Mouse (Mus musculus) ZHBTc4 (cell line): ENCODE measurements around the gene Gbf1.
"Not testable (repeated sequence)": the region's sequence is repeated elsewhere in the genome, so short reads cannot be mapped to it uniquely, and the experiment has no call there.

Experiments used
- DNase-seq: peaks from one replicate; pipeline ENCODE4 v3.0.0-alpha.2; 2011; ENCODE audit warnings: low read depth, low spot score

Gene Gbf1

DNA sequence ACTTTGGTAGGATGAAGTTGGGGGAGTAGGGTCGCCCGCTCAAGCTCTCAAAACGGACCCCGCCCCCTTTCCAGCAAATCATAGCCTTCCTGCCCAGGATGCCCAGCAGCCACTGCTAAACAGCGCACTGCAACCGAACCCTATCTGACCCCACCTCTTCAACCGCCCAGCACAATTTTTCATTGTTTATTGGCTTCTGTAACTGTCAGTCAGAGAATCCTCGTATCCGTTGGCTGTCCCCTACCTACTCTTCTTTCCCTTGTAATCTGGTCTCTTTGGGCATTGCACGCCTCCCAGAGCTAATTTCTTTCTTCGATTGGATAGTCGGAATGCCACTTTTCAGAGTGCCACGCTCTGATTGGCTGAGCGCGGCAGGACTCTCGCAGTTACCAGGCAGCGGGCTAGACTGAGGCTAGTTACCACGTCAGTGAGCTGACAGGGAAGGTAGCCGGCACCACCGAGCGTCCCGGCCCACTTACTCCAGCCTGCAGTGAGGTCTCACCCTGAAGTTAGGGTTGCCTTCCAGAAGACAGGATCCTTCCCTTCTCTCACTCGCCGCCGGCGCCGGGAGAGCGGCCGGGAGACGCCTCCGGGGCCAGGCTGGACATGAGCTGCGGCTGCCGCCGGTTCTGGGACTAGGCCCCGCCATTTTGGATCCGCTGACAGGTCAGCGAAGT, at the start of gene Gbf1:
Gene Gbf1 (plus strand): TSS at position 383 of the 677 bp plus-strand sequence.
- DNase-seq, result peak; percentile 98

DNA sequence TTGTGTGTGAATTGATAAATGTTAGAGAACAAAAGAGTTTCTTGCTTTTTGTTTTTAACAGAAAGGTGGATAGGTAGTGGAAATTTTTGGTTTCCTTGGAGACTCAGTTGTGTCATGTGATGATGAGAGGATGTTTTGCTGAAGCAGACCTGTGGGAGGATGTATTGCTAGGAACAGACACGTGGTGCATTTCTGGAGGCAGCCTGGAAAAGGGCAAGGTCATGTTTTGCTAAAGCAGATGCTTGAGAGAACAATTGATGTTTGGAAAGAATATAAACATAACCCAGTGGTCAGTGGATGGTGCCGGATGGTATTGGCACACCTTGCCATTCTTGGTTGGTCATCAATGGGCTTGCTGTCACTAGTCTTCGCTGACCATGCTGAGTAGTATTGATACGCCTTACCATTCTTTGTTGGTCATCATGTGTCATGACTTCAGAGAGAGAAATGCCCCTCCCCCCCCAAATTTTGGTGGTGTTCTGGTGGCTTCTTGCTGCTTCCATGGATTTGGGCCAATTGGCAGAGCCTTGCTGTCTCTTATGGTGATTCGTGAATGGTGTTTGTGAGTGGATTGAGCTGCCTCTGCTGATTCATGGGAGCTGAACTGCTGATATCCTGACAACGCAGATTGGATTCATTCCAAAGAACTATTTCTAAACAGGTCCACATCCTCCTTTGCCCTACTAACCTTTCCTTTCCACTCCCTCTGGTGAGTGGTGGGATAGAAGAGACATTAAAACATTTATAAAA, 48.7 kb upstream of the Gbf1 start:
- no peak for DNase-seq

DNA sequence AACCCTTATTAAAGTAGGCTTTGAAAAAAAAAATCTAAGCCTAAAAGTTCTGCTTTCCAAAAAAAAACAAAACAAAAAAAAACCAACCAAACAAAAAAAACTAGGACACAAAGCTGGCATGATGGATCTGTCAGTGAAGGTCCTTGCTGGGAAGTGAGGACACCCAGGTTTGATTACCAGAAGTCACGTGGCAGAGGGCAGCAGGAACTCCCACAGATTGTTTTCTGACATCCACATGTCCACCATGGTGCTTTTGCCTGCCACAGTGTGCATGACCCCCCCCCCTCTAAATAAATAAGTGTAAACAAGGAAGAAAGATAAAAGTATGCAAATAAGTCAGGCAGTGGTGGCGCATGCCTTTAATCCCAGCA, 48.1 kb upstream of the Gbf1 start:
- DNase-seq, result no peak

DNA sequence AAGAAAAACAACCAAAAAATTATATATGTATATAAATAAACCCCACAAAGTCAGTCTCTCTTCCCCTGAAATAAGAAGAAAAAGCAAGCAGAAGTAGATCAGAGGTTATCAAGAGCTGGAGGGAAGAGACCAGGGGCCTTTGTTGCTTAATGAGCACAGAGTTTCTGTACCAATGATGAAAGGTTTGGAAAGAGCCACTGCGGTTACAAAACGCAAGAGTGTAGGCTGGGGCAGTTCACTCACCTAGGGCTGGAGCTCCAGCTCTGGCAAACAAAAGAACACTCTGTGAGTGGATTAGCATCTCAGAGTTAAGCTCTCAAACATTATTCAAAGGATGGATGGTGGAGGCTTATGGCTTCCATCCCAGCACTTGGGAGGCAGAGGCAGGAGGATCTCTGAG, 42.1 kb upstream of the Gbf1 start:
- peak; percentile 21 for DNase-seq

DNA sequence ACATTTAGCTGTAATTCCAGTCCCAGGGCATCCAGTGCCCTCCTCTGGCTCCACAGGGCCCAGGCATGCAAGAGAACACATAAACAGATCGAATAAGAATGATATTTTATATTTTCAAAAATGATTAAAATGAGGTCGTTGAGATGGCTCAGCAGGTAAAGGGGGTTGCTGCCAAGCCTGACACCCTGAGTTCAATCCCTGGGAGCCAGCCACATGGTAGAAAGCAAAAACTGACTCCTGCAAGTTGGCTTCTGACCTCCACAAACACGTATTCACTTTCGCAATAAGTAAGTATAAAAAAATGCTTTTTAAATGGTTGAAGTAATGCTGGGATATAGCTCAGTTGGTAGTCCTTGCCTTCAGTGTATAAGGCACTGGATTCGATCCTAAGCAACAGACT, 41.5 kb upstream of the Gbf1 start:
- no peak for DNase-seq

DNA sequence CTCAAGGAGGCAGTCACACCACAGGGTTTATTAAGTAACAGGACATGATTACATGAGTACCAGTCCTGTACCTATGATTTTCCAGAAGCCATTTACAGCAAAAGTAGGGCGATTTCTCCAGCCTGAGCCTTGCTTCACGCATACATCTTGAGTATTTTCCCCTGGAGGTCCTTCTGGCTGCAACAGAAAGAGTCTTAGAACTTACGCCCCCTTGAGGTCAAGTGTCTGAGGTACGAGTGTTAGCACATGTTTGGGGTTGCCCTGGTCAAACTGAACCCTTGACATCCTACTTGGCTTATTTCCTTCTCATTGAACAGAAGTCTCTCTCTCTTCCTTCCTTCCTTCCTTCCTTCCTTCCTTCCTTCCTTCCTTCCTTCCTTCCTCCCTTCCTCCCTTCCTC, 37.7 kb upstream of the Gbf1 start:
- DNase-seq, result no peak

DNA sequence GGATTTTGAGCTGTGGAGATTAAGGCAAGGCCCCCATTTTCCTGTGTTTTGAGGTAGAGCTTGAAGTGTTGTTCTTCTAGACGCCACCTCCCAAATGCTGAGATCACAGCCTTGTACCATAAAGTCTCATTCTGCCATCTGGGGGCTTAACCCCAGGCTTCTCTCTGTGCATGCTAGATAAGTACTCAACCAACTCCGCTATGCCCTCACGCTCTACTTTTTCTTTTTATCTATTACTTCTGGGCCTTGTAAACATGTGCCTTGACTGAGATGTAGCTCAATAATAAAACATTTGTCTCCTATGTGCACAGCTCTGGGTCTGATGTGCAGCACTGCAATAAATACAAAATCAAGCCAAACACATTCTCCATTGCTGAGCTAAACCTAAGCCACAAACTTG, 32.9 kb upstream of the Gbf1 start:
- DNase-seq, result no peak

DNA sequence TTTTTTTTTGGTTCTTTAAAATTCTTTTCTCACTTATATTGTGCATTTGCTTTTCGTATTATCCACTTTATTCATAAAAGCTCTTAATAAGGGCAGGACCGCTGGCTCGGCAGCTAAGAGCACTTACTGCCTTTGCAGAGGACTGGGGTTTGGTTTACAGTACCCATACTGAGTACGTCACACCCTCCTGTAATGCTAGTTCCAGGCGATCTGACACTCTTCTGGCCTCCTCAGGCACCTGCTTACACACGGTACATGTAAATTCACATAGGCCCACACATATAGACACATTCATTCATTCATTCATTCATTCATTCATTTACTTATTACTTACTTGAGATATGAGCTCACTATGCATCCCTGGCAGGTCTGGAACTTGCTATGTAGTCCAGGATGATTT, 31.4 kb upstream of the Gbf1 start:
- DNase-seq, result no peak

DNA sequence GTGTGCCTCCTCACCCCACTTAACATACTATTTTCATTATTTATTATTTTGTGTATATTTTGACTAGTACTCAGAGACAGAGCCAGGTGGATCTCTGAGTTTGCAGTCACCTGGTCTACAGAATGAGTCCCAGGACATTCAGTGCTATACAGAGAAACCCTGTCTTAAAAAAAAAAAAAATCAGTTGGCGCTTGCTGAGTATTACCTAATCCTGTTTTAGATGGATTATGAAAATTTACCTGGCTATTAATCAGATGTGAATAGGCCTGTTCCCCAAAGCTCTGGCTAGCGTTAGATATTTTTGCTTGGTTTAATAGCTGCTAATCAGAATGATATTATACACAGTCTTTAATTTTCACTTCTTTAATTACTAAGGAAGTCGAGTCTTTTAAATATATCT, 28.4 kb upstream of the Gbf1 start:
- no peak for DNase-seq

DNA sequence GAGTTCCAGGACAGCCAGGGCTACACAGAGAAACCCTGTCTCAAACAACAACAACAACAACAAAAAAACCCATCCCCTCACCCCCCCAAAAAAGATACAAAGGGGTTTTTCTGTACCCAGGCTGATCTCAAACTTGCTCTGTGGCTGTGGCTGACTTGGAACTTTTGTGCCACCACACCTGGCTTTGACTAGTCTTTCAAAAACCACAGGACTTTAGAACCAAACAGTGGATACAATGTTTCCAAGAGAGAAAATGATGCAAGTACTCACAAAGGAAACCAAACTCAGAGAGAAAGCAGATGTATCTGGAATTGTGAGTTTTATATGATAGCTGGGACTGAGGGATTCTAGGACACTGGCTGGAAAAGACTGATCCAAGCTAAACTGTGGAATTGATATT, 27.7 kb upstream of the Gbf1 start:
- DNase-seq, result no peak

DNA sequence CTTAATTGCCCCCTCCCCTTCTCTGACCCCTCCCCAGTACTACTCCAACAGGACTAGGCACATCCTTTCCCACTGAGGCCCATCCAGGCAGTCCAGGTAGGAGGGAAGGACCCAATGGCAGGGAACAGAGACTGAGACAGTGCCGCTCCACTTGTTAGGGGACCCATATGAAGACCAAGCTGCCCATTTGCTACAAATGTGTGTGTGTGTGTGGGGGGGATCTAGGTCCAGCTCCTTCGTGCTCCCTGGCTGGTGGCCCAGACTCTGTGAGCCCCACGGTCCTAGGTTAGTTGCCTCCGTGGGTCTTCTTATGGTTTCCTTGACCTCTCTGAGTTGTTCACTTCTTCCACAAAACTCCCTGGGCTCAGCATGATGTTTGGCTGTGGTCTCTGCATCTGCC, 26.0 kb upstream of the Gbf1 start:
- no peak for DNase-seq

DNA sequence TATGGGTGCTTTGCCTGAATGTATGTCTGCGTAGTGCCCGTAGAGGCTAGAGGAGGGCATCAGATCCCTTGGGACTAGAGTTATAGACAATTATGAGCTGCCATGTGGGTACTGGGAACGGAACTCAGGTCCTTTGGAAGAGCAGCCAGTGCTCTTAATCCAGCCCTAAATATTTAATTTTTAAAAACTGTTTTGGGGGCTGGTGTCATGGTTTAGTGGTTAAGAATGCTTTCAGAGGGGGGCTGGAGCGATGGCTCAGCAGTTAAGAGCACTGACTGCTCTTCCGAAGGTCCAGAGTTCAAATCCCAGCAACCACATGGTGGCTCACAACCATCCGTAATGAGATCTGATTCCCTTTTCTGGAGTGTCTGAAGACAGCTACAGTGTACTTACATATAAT, 22.6 kb upstream of the Gbf1 start:
- DNase-seq, result not testable (repeated sequence)

DNA sequence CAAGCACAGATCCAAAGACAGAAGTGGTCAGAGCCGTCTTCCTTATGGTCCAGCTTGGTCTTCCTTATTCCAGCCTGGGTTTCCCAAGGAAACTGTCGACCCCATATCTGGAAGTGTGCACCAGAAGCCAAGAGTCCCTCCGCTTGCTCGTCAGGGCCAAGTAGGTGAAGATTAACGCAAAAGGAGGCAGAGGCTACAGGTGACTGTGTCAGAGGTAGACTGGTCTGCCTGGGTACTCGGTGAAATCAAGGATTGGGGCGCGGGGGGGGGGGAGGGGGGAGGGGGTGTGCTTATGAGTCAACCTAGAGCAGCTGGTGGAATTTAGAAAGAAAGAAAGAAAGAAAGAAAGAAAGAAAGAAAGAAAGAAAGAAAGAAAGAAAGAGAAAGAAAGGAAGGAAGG, 21.0 kb upstream of the Gbf1 start:
- DNase-seq, result no peak

DNA sequence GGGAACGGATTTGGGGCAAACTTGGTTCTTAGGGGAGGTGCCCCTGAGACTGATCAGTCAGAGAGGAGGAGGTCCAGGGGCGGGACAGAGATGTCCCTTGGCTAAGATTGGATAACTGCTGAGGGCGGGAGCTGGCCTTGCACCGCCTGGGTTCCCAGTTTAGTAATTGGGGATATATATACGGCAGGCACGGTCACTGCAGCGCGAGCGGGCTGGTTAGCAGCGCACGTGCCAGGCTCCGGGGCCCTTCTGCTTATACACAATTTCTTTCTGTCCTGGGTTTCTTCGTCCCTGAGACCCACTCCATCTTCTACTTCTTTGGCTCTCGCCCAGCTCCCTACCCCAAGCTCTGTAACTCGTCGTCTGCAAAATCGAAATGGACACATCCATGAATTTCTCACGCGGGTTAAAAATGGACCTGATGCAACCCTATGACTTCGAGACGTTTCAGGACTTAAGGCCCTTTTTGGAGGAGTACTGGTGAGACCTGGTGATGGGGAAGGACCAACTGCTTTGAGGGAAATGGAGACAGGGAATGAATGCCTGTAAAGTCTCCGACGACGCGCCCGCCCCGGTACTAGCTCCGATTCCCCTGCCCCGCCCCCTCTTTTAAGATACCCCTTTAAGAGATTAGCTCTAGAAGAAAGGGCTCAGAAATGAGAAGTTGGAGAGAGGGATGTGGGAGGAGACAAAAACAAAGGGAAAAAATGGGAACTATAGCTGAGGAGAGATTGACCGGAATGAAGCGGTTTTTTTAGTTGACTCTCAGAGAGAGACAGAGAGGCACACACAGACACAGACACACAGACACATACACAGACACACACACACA, 20.4 kb upstream of the Gbf1 start, which contains the start of gene Elovl3:
Gene Elovl3 (plus strand): TSS at position 204 of the 832 bp plus-strand sequence.
- DNase-seq, result peak; percentile 33

DNA sequence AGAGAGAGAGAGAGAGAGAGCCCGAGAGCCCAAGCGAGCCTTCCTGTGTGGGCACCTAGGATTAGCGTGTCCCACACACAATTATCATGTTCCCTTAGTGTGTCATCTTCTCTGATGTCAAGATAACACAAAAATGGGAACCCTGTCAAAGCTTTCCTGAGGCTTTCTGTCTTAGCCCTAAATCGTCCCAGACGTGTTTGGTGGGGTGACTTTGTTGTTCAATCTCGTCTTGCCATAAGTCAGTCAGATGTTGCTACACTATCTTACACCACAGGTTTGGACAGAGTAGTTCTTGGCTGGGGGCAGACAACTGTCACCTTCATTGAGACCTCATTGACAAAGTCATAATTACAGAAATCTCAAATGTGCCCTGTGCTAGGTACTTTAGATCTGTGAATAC, 19.7 kb upstream of the Gbf1 start:
- DNase-seq, result no peak

DNA sequence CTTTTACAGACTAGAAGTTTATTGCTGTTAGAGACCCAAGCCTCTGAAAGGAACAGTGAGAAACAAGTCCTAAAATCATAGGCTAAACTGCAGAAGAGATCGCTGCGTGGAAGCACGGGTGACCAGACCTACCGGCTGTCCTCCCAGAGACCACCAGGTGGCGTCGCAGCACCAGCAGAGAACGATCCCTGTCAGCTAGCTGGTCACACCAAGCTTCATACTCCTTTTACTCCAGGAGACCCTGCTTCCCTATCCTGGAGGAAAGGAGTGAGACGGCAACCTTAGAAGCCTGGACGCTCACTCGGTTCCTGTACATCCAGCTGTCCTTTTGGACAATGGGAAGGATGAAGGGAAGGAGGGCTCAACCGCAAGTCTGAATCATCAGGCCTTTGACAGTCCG, 17.0 kb upstream of the Gbf1 start:
- peak; percentile 91 for DNase-seq

DNA sequence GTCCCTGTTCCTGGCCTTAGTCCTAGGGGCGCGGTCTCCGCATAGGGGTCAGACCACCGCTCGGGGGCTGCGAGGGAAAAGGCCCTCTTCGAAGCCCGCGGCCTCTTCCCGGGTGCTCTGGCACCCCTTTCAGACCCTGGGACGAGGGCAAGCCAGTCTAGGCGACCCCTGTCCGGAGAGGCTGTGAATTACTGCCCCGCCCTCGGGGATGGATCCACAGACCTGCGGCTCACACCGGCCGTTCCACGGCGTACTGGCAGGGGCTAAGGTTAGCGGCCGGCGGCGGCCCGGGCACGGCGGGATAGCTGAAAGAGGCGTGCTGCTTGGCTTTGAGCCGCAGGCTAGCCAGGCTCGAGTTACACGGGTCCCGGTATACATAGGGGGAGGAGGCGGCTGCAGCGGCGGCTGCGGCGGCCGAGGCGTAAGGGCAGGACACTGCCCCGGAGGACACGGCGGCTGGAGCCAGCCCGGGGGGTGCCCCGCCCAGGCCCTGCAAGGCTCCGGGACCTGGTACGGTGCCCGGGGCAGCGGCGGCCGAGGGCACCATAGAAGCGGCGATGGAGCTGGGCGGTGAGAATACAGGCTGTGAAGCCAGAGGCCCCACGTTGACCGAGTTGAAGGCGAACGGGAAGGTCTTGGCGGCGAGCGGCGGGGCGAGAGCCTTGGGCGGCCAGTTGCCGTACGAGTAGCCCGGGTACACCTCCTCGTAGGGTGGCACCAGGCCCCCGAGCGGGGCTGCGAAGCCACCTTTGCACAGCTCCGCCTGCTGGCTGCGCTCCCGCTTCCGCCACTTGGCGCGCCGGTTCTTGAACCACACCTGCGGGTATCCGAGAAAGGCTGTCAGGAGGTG, 16.3 kb upstream of the Gbf1 start:
- DNase-seq, result peak; percentile 78

DNA sequence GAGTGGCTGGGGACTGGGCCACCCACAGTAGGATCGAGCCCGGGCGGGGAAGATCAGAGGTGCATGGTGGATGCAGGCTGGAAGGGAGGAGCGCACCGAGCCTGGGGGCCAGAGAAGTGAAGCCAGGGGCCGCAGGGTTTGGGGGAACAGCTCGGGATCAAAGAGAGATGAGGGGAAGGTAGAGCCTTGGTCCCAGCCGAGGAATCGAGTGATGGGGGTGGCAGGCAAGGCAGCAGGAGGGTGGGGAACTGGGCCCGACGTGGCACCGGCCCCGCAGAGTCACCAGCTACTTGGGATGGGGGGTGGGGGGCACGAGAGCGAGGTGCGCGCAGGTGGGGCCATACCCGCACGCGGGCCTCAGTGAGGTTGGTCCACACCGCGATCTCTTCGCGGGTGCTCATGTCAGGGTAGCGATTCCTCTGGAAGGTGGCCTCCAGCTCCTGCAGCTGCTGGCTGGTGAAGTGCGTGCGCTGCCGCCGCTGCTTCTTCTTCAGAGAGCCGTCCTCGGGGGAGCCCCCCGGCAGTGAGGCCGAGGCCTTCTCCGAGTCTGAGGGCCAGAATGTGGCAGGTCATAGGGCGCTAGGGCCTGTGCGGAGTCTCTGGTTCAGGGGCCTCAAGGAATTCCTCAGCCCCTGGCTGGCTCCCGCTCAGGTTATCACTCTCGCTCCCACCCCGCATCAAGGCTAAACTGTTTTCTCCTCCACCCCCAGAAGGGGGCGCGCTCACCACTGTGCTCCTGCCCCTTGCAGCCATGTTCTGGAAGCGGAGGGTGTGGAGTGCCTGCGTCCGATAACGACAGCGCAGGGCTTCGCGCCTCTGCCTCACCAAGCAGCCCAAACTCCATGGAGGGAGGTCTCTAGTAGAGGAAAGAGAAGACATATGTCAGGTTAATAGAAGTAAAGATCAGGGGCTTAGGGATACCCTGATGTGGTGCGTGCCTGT, 15.4 kb upstream of the Gbf1 start:
- peak; percentile 92 for DNase-seq

DNA sequence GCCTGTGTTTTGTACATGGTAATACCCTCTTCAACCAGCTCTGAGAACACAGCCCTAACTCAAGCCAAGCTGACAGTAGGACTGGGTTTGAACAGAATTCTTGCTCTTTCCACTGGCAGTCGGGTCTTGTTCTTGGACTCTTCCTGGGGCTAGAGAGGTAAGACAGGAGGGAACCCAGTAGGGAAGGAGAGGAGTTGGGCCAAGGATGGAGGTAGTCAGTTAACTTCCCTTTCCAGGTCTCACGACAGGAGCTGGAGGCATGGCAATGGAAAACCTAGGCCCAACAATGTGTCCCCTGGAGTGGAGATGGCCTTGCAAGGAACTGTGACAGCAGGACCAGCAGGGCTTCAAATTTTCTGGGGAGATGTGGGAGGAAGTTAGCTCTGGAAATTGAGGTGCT, 12.0 kb upstream of the Gbf1 start:
- no peak for DNase-seq

DNA sequence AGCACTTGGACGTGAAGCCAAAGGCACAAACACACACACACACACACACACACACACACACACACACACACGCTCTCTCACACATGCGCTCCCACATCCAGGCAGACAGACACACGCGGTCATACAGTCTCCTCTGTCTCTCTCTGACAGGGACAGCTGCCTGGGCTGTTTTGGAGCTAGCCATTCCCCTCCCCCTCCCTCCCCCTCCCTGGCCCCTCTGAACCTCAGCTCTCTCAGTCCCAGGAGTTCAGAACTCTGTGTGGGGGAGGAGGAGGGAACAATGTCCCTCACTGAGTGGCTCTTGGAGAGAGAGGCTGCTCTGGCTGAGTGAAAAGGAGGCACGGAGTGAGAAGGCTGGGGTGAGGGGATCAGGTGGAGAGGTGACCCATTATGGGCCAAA, 11.2 kb upstream of the Gbf1 start:
- DNase-seq, result no peak
